Mouse (Mus musculus): ENCODE results near the gene Snap91. TPM values are rescaled to one million over a fixed set of nuclear protein-coding genes. Genes with fewer than 3 reads are reported as not detected.

Snap91 gene
- polyA plus RNA-seq, 1 experiment from 2014 or later: 184 TPM

GRCm38 (mm10) chr9:86873681-86874080 lies 6.8 kb downstream of the Snap91 start:
- H3K9me3 ChIP-seq (replicated peaks; ENCODE audit: control insufficient read depth, low read length, poor library complexity, severe bottlenecking): no peaks in the 10 kb centered on the region
- no peak overlapping the region for H3K4me3 ChIP-seq (ENCODE audit: low read depth, low read length)
- WGBS: 92% methylated on average over 4 of the region's 4 CpGs
- no peak overlapping the region for H3K9ac ChIP-seq (ENCODE audit: low read depth, low read length)
- H3K36me3 ChIP-seq (ENCODE audit: control insufficient read depth, insufficient read depth, low read length): peaks cover 5% of the 10 kb centered on the region
- no peak for ATAC-seq
- no peaks in the 10 kb centered on the region for H3K27me3 ChIP-seq (ENCODE audit: control insufficient read depth, insufficient read depth, low read depth, low read length)
- H3K4me2 ChIP-seq (ENCODE audit: low read length): no peak overlapping the region
- no peak overlapping the region for H3K27ac ChIP-seq (ENCODE audit: low read length)
- peaks cover 25% of the 10 kb centered on the region for H3K4me1 ChIP-seq (ENCODE audit: control insufficient read depth, insufficient read depth, low read length)

- 0 out of 2 replicates have a peak, but pooled peaks have one; percentile 52 for ATAC-seq
- Histone ChIP-seq H3K27ac (ENCODE audit: low read length) (no peak overlapping the region), H3K36me3 (ENCODE audit: control insufficient read depth, insufficient read depth, low read length) (peaks cover 11% of the 10 kb centered on the region), H3K27me3 (ENCODE audit: control insufficient read depth, insufficient read depth, low read depth, low read length) (no peaks in the 10 kb centered on the region), H3K4me2 (ENCODE audit: low read length) (no peak overlapping the region), H3K4me3 (ENCODE audit: low read depth, low read length) (no peak overlapping the region), H3K9me3 (replicated peaks; ENCODE audit: control insufficient read depth, low read length, poor library complexity, severe bottlenecking) (no peaks in the 10 kb centered on the region), H3K9ac (ENCODE audit: low read depth, low read length) (no peak overlapping the region), H3K4me1 (ENCODE audit: control insufficient read depth, insufficient read depth, low read length) (0 out of 2 replicates have a peak, but pooled peaks cover 3% of the 10 kb centered on the region)
- WGBS: 58% methylated on average over 11 of the region's 11 CpGs
These were observed 10.7 kb downstream of the Snap91 start for GRCm38 (mm10) chr9:86869586-86870338.

DNA sequence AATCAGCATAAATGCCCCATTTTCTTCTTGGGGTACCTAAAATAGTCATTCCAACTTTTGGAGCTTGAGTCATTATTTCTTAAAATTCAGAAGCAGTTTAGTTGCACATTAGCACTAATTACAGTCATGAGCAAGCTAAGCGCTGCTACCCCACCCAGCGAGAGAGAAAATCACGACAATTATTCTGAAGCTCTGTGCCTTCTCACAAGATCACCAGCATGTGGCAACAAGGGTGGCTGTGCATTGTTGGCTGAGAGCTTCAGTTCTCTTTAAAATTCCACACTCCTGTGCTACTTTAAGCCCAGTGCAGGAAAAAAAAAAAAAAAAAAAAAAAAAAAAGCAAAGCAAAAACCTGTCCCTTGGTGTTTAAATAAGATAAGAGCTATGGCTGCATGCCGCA lies 22.4 kb downstream of the Snap91 start:
- Histone ChIP-seq H3K4me1 (ENCODE audit: control insufficient read depth, insufficient read depth, low read length) (no peaks in the 10 kb centered on the region), H3K4me2 (ENCODE audit: low read length) (no peak overlapping the region), H3K27ac (ENCODE audit: low read length) (no peak overlapping the region), H3K9me3 (replicated peaks; ENCODE audit: control insufficient read depth, low read length, poor library complexity, severe bottlenecking) (no peaks in the 10 kb centered on the region), H3K4me3 (ENCODE audit: low read depth, low read length) (no peak overlapping the region), H3K36me3 (ENCODE audit: control insufficient read depth, insufficient read depth, low read length) (peaks cover 2% of the 10 kb centered on the region; the same call in 1 of the 2 replicates), H3K9ac (ENCODE audit: low read depth, low read length) (no peak overlapping the region), H3K27me3 (ENCODE audit: control insufficient read depth, insufficient read depth, low read depth, low read length) (no peaks in the 10 kb centered on the region)
- 95% methylated on average over 4 of the region's 4 CpGs for WGBS
- no peak for ATAC-seq

DNA sequence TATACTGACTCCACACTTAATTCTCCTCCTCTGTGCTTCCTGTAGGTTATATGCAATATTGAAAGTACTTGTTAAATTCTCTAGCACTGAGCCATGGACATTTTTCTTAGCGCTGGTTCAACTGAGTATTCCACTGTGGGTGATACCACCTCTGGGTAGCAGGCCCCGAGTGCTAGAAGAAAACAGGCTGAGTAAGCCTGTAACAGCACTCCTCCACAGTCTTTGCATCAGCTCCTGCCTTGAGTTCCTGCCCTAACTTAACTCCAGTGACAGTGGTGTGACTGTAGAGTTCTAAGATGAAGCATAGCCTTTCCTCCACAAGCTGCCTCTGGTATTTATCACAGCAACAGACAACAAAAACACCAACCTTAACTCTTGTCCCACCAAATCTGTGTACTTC lies 22.8 kb downstream of the Snap91 start:
- WGBS: 96% methylated on average over 2 of the region's 2 CpGs

DNA sequence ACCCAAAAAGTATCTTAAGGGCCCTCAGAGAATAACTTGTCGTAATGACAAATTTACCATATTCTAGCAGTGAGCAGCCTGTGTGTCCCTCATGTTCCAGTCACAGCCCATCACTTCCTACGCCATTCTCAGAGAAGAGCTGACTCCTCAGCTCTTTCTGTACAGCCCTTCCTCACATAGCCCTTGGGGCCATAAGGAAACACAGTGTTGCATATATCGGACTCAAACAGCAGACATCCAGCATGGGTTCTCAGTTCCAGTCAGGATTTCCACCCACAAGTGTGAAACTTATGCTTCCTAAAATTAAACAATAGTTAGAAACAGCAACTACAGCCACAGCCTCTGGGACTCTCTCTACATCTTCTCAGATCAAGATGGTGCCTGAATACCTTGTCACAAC lies 27.6 kb downstream of the Snap91 start:
- H3K4me1 ChIP-seq (ENCODE audit: control insufficient read depth, insufficient read depth, low read length): no peaks in the 10 kb centered on the region
- H3K4me2 ChIP-seq (ENCODE audit: low read length): no peak overlapping the region
- WGBS: 97% methylated on average over 3 of the region's 3 CpGs
- H3K4me3 ChIP-seq (ENCODE audit: low read depth, low read length): no peak overlapping the region
- no peak overlapping the region for H3K9ac ChIP-seq (ENCODE audit: low read depth, low read length)
- no peaks in the 10 kb centered on the region for H3K27me3 ChIP-seq (ENCODE audit: control insufficient read depth, insufficient read depth, low read depth, low read length)
- no peak overlapping the region for H3K27ac ChIP-seq (ENCODE audit: low read length)
- ATAC-seq: no peak
- H3K9me3 ChIP-seq (replicated peaks; ENCODE audit: control insufficient read depth, low read length, poor library complexity, severe bottlenecking): no peaks in the 10 kb centered on the region
- peaks cover 2% of the 10 kb centered on the region; the same call in 1 of the 2 replicates for H3K36me3 ChIP-seq (ENCODE audit: control insufficient read depth, insufficient read depth, low read length)

More for the DNA sequence above, 22.8 kb downstream of the Snap91 start:
- Histone ChIP-seq H3K9ac (ENCODE audit: low read depth, low read length) (no peak overlapping the region), H3K27me3 (ENCODE audit: control insufficient read depth, insufficient read depth, low read depth, low read length) (no peaks in the 10 kb centered on the region), H3K4me3 (ENCODE audit: low read depth, low read length) (no peak overlapping the region), H3K4me2 (ENCODE audit: low read length) (no peak overlapping the region), H3K27ac (ENCODE audit: low read length) (no peak overlapping the region), H3K4me1 (ENCODE audit: control insufficient read depth, insufficient read depth, low read length) (no peaks in the 10 kb centered on the region), H3K9me3 (replicated peaks; ENCODE audit: control insufficient read depth, low read length, poor library complexity, severe bottlenecking) (no peaks in the 10 kb centered on the region), H3K36me3 (ENCODE audit: control insufficient read depth, insufficient read depth, low read length) (peaks cover 2% of the 10 kb centered on the region; the same call in 1 of the 2 replicates)
- ATAC-seq: no peak

GRCm38 (mm10) chr9:86851689-86852088 lies 28.8 kb downstream of the Snap91 start:
- H3K4me1 ChIP-seq (ENCODE audit: control insufficient read depth, insufficient read depth, low read length): no peaks in the 10 kb centered on the region
- no peaks in the 10 kb centered on the region for H3K36me3 ChIP-seq (ENCODE audit: control insufficient read depth, insufficient read depth, low read length)
- no peak overlapping the region for H3K4me3 ChIP-seq (ENCODE audit: low read depth, low read length)
- no peak overlapping the region for H3K4me2 ChIP-seq (ENCODE audit: low read length)
- no peaks in the 10 kb centered on the region for H3K27me3 ChIP-seq (ENCODE audit: control insufficient read depth, insufficient read depth, low read depth, low read length)
- ATAC-seq: peak; percentile 64; the same call in 1 of the 2 replicates
- H3K9me3 ChIP-seq (replicated peaks; ENCODE audit: control insufficient read depth, low read length, poor library complexity, severe bottlenecking): no peaks in the 10 kb centered on the region
- no peak overlapping the region for H3K27ac ChIP-seq (ENCODE audit: low read length)
- no peak overlapping the region for H3K9ac ChIP-seq (ENCODE audit: low read depth, low read length)
- whole genome bisulfite sequencing: 88% methylated on average over 5 of the region's 5 CpGs

DNA sequence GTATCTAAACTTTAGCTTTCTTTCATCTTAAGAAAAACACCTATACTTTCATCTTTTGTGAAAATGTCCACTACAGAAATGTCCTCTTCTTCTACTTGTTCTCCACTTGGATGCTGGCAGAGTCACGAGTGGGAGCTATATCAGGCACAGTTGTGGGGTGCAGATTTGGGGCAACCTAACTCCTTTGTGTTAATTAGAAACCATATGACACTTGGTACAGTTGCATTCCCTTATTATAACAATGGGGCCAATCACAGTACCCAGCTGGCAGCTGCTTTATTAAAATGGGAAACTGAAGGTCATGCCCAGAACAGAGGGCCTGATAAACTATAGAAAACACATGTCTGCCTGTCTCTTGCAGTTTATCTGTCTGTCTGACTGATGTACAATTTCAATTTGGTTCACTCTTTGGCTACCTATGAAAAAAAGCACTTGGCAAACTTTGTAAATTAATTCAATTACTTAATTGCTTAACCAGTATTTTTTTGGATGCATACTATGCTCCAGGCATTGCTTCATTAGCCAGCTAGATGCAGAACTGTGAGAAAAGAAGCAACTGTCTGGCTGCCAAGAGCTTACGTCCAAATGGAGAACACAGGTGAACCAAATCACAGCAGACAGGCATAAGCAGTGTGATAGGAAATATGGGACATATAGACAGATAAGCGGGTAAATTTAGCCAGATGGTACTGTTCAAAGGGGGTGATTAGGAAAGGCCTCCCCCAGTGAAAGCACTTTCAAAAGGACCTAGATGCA lies 29.8 kb downstream of the Snap91 start:
- H3K9me3 ChIP-seq (replicated peaks; ENCODE audit: control insufficient read depth, low read length, poor library complexity, severe bottlenecking): no peaks in the 10 kb centered on the region
- no peak for ATAC-seq
- 82% methylated on average over 3 of the region's 3 CpGs for WGBS

GRCm38 (mm10) chr9:86843747-86844353 lies 36.6 kb downstream of the Snap91 start:
- no peak overlapping the region for H3K27ac ChIP-seq (ENCODE audit: low read length)
- 91% methylated on average over 5 of the region's 5 CpGs for WGBS
- ATAC-seq: peak; percentile 59

More for the DNA sequence above, 29.8 kb downstream of the Snap91 start:
- Histone ChIP-seq H3K9ac (ENCODE audit: low read depth, low read length) (no peak overlapping the region), H3K27ac (ENCODE audit: low read length) (no peak overlapping the region), H3K27me3 (ENCODE audit: control insufficient read depth, insufficient read depth, low read depth, low read length) (no peaks in the 10 kb centered on the region), H3K4me1 (ENCODE audit: control insufficient read depth, insufficient read depth, low read length) (no peaks in the 10 kb centered on the region), H3K4me3 (ENCODE audit: low read depth, low read length) (no peak overlapping the region), H3K4me2 (ENCODE audit: low read length) (no peak overlapping the region), H3K36me3 (ENCODE audit: control insufficient read depth, insufficient read depth, low read length) (no peaks in the 10 kb centered on the region)

More at GRCm38 (mm10) chr9:86843747-86844353, 36.6 kb downstream of the Snap91 start:
- Histone ChIP-seq H3K9me3 (replicated peaks; ENCODE audit: control insufficient read depth, low read length, poor library complexity, severe bottlenecking) (no peaks in the 10 kb centered on the region), H3K4me2 (ENCODE audit: low read length) (no peak overlapping the region), H3K4me1 (ENCODE audit: control insufficient read depth, insufficient read depth, low read length) (no peaks in the 10 kb centered on the region), H3K36me3 (ENCODE audit: control insufficient read depth, insufficient read depth, low read length) (no peaks in the 10 kb centered on the region), H3K4me3 (ENCODE audit: low read depth, low read length) (no peak overlapping the region), H3K9ac (ENCODE audit: low read depth, low read length) (no peak overlapping the region), H3K27me3 (ENCODE audit: control insufficient read depth, insufficient read depth, low read depth, low read length) (no peaks in the 10 kb centered on the region)
